Mouse (Mus musculus) MEL (cell line): ENCODE results near the gene Desi1. TPM values are rescaled to one million over a fixed set of nuclear protein-coding genes. Genes with fewer than 3 reads are reported as not detected.

ENCODE experiments used
- DNase-seq: peaks from one replicate; pipeline ENCODE4 v3.0.0; 2011; ENCODE audit warnings: low read depth, low spot score
- H3K27ac ChIP-seq: 2 replicates; pipeline ENCODE4 v1.5.1; 2012; ENCODE audit warnings: low read depth, mild to moderate bottlenecking, control low read depth, low read length, moderate library complexity; ENCODE audit not compliant: control insufficient read depth
- H3K27me3 ChIP-seq, 2 experiments: fragments of 150-350 bp in 1 of 2; sonication (generic) in 1 of 2; 2 replicates each; pipeline ENCODE4 v1.6.1; 2012; ENCODE audit warnings: low read length in 2 of 2, mild to moderate bottlenecking in 2 of 2, improper control_type of control experiment in 1 of 2, moderate library complexity in 1 of 2; ENCODE audit not compliant: insufficient read depth in 2 of 2, control insufficient read depth in 1 of 2
- H3K36me3 ChIP-seq, 2 experiments: 2 replicates each; pipeline ENCODE4 v1.6.1; 2012 to 2014; ENCODE audit warnings: low read length in 2 of 2, improper control_type of control experiment in 1 of 2, inconsistent platforms in 1 of 2, mild to moderate bottlenecking in 1 of 2; ENCODE audit not compliant: insufficient read depth in 2 of 2, control insufficient read depth in 1 of 2
- H3K4me1 ChIP-seq, 2 experiments: fragments of 150-350 bp in 1 of 2; sonication (generic) in 1 of 2; 2 replicates each; pipeline ENCODE4 v1.6.1; 2012; ENCODE audit warnings: low read length in 2 of 2, improper control_type of control experiment in 1 of 2, mild to moderate bottlenecking in 1 of 2; ENCODE audit not compliant: insufficient read depth in 2 of 2, control insufficient read depth in 1 of 2
- H3K4me3 ChIP-seq, 2 experiments: fragments of 150-350 bp in 1 of 2; sonication (generic) in 1 of 2; 2 replicates each; pipeline ENCODE4 v1.5.1; 2012; ENCODE audit warnings: low read depth in 2 of 2, low read length in 2 of 2, mild to moderate bottlenecking in 2 of 2, moderate library complexity in 2 of 2, control low read depth in 1 of 2, improper control_type of control experiment in 1 of 2; ENCODE audit not compliant: control insufficient read depth in 1 of 2, insufficient read depth in 1 of 2
- H3K79me2 ChIP-seq: 2 replicates; pipeline ENCODE4 v1.6.1; 2012; ENCODE audit warnings: mild to moderate bottlenecking, low read length, moderate library complexity; ENCODE audit not compliant: control insufficient read depth, poor library complexity, insufficient read depth
- H3K9ac ChIP-seq: 2 replicates; pipeline ENCODE4 v1.6.1; 2012; ENCODE audit warnings: low read depth, mild to moderate bottlenecking, control low read depth, low read length, moderate library complexity; ENCODE audit not compliant: control insufficient read depth, poor library complexity, severe bottlenecking
- H3K9me3 ChIP-seq: fragments of 150-350 bp; sonication (generic); replicated peaks from 2 replicates; pipeline ENCODE4 v1.6.1; 2012; ENCODE audit warnings: mild to moderate bottlenecking, low read length, improper control_type of control experiment, moderate library complexity; ENCODE audit not compliant: insufficient read depth
- CTCF ChIP-seq, 3 experiments: IDR thresholded peaks in 2 of 3; conservative IDR thresholded peaks in 1 of 3; 2 replicates each; pipeline ENCODE4 v1.5.1; 2011 to 2012; ENCODE audit warnings: low read length in 3 of 3, low read depth in 2 of 3, mild to moderate bottlenecking in 2 of 3, improper control_type of control experiment in 1 of 3, inconsistent platforms in 1 of 3, mixed read lengths in 1 of 3, moderate library complexity in 1 of 3; ENCODE audit not compliant: control insufficient read depth in 1 of 3, insufficient read depth in 1 of 3, poor library complexity in 1 of 3, severe bottlenecking in 1 of 3
- ELF1 ChIP-seq: IDR thresholded peaks from 2 replicates; pipeline ENCODE4 v1.6.1; 2014; ENCODE audit warnings: low read depth, mild to moderate bottlenecking, inconsistent platforms, low read length, improper control_type of control experiment, moderate library complexity
- EP300 ChIP-seq, 2 experiments: IDR thresholded peaks; 2 replicates each; pipeline ENCODE4 v1.6.1; 2011; ENCODE audit warnings: improper control_type of control experiment in 2 of 2, low read length in 2 of 2, low read depth in 1 of 2, mild to moderate bottlenecking in 1 of 2
- ETS1 ChIP-seq: IDR thresholded peaks from 2 replicates; pipeline ENCODE4 v1.6.1; 2012; ENCODE audit warnings: low read depth, mild to moderate bottlenecking, inconsistent platforms, low read length, improper control_type of control experiment, moderate library complexity
- GATA1 ChIP-seq: IDR thresholded peaks from 2 replicates; pipeline ENCODE4 v1.6.1; 2011; ENCODE audit warnings: low read depth, low read length, improper control_type of control experiment
- HCFC1 ChIP-seq: IDR thresholded peaks from 2 replicates; pipeline ENCODE4 v1.6.1; 2012; ENCODE audit warnings: low read depth, mild to moderate bottlenecking, inconsistent platforms, low read length, improper control_type of control experiment, moderate library complexity
- MAX ChIP-seq: IDR thresholded peaks from 2 replicates; pipeline ENCODE4 v1.6.1; 2011; ENCODE audit warnings: low read length, improper control_type of control experiment
- MXI1 ChIP-seq: IDR thresholded peaks from 2 replicates; pipeline ENCODE4 v1.6.1; 2011; ENCODE audit warnings: mild to moderate bottlenecking, low read depth, low read length, improper control_type of control experiment
- NELFE ChIP-seq: IDR thresholded peaks from 2 replicates; pipeline ENCODE4 v1.6.1; 2011; ENCODE audit warnings: low read depth, low read length, improper control_type of control experiment
- POLR2AphosphoS2 ChIP-seq: IDR thresholded peaks from 2 replicates; pipeline ENCODE4 v1.6.1; 2011; ENCODE audit warnings: low read length, improper control_type of control experiment
- RAD21 ChIP-seq: IDR thresholded peaks from 2 replicates; pipeline ENCODE4 v1.6.1; 2011; ENCODE audit warnings: mild to moderate bottlenecking, low read depth, low read length, improper control_type of control experiment
- SMC3 ChIP-seq: IDR thresholded peaks from 2 replicates; pipeline ENCODE4 v1.6.1; 2011; ENCODE audit warnings: low read depth, low read length, improper control_type of control experiment
- TBP ChIP-seq: IDR thresholded peaks from 2 replicates; pipeline ENCODE4 v1.8.0; 2011; ENCODE audit warnings: low read depth, low read length, improper control_type of control experiment
- USF2 ChIP-seq, 2 experiments: IDR thresholded peaks; 2 replicates each; pipeline ENCODE4 v1.6.1; 2011 to 2012; ENCODE audit warnings: improper control_type of control experiment in 2 of 2, low read length in 2 of 2, borderline replicate concordance in 1 of 2, inconsistent platforms in 1 of 2, low read depth in 1 of 2, mild to moderate bottlenecking in 1 of 2; ENCODE audit not compliant: insufficient read depth in 1 of 2
- ZC3H11A ChIP-seq: IDR thresholded peaks from 2 replicates; pipeline ENCODE4 v1.6.1; 2012; ENCODE audit warnings: low read depth, mild to moderate bottlenecking, inconsistent platforms, low read length, improper control_type of control experiment
- ZKSCAN1 ChIP-seq: IDR thresholded peaks from 2 replicates; pipeline ENCODE4 v1.6.1; 2012; ENCODE audit warnings: low read depth, mild to moderate bottlenecking, inconsistent platforms, low read length, improper control_type of control experiment, moderate library complexity
- ZNF384 ChIP-seq: IDR thresholded peaks from 2 replicates; pipeline ENCODE4 v1.6.1; 2012; ENCODE audit warnings: low read depth, mild to moderate bottlenecking, inconsistent platforms, low read length, improper control_type of control experiment
- polyA plus RNA-seq, 2 experiments: library from polyadenylated mRNA; stranded (reverse) in 1 of 2; unstranded in 1 of 2; fragments of >175 nt in 1 of 2; fragments of >200 nt in 1 of 2; gene quantifications; 2 replicates each; pipeline versions ENCODE4 v1.2.1 to v1.2.4; 2012; ENCODE audit warnings: low replicate concordance in 2 of 2, low read depth in 1 of 2; ENCODE audit not compliant: insufficient read length in 2 of 2, insufficient read depth in 1 of 2, missing spikeins in 1 of 2
- total RNA-seq: library from RNA; depleted of rRNA; stranded (reverse); fragments of 300-350 nt; gene quantifications from 2 replicates; pipeline ENCODE4 v1.2.3, GENCODE M21; 2012

Desi1 gene
- total and polyA plus RNA-seq, 3 experiments, result 26.3 to 116 TPM; not detected in 1

GRCm38 (mm10) chr15:81957598-81957997, 76.1 kb downstream of the Desi1 start:
- no peak overlapping the region for H3K9ac ChIP-seq
- no peak for DNase-seq
- H3K4me1 ChIP-seq, result peaks cover 0 to 11% of the 10 kb centered on the region in 2 experiments; a peak in 2 of 4 replicates
- H3K27ac ChIP-seq, result no peak overlapping the region
- H3K27me3 ChIP-seq, result no peaks in the 10 kb centered on the region
- peaks cover 6% of the 10 kb centered on the region; the same call in 1 of the 2 replicates for H3K79me2 ChIP-seq
- no peak overlapping the region for H3K4me3 ChIP-seq
- TF ChIP-seq ZKSCAN1, result no peak
- TF ChIP-seq POLR2AphosphoS2, result no peak
- no peak for TF ChIP-seq MXI1
- no peak for TF ChIP-seq ELF1
- TF ChIP-seq, all 39 proteins: peak for 0
- peaks cover 2 to 5% of the 10 kb centered on the region in 2 experiments; a peak in 3 of 4 replicates for H3K36me3 ChIP-seq
- no peaks in the 10 kb centered on the region for H3K9me3 ChIP-seq

DNA sequence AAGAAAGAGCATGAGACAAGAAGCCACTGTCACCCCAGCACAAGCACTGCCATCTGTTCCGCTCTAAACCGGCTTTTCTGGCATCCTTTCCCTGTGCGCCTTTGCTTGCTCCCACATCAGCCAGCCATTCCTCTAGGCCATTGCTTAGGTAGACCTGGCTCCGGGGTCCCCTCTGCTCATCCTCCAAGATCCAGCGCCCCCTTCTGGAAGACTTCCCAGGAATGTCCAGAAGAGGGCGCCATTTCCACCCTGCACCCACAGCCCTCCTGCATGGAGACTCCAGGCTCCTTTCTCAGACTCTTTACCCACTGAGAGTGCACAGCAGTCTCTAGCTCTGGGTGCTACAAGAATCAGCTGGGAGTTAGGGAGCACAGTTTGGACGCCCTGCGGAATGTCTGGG, 77.2 kb downstream of the Desi1 start:
- Histone ChIP-seq H3K27me3 (no peaks in the 10 kb centered on the region), H3K9ac (no peak overlapping the region), H3K36me3 (peaks cover 2 to 5% of the 10 kb centered on the region in 2 experiments; a peak in 3 of 4 replicates), H3K4me1 (peaks cover 0 to 11% of the 10 kb centered on the region in 2 experiments; a peak in 2 of 4 replicates), H3K4me3 (no peak overlapping the region), H3K27ac (no peak overlapping the region), H3K9me3 (no peaks in the 10 kb centered on the region)
- TF ChIP-seq CTCF (IDR thresholded peaks at IDR 0.05 in 2 of 3, conservative IDR thresholded peaks at IDR 0.05 in 1 of 3; ENCODE audit: control insufficient read depth in 1 of 3, insufficient read depth in 1 of 3, low read depth in 2 of 3, low read length in 3 of 3, poor library complexity in 1 of 3, severe bottlenecking in 1 of 3), result peak in 2 of 3 experiments; percentile 87 to 99
- TF ChIP-seq GATA1, result no peak
- peak; percentile 51; the same call in 1 of the 2 replicates for TF ChIP-seq ZC3H11A
- TF ChIP-seq RAD21, result peak; percentile 51
- peak; percentile 80 for TF ChIP-seq SMC3
- TF ChIP-seq, all 39 proteins: peak for 4
- peaks cover 6% of the 10 kb centered on the region; the same call in 1 of the 2 replicates for H3K79me2 ChIP-seq
- DNase-seq, result peak; percentile 73

- Histone ChIP-seq H3K9ac (no peak overlapping the region), H3K36me3 (peaks cover 2 to 5% of the 10 kb centered on the region in 2 experiments; a peak in 3 of 4 replicates), H3K9me3 (no peaks in the 10 kb centered on the region), H3K4me1 (peaks cover 0 to 11% of the 10 kb centered on the region in 2 experiments; a peak in 2 of 4 replicates), H3K27me3 (no peaks in the 10 kb centered on the region), H3K79me2 (peaks cover 4% of the 10 kb centered on the region; the same call in 1 of the 2 replicates), H3K4me3 (no peak overlapping the region), H3K27ac (no peak overlapping the region)
- no peak for TF ChIP-seq ZNF384
- TF ChIP-seq TBP, result no peak
- no peak for TF ChIP-seq NELFE
- no peak for TF ChIP-seq HCFC1
- TF ChIP-seq MAX, result no peak
- no peak for TF ChIP-seq USF2 (IDR thresholded peaks at IDR 0.05; ENCODE audit: borderline replicate concordance in 1 of 2, insufficient read depth in 1 of 2, low read depth in 1 of 2, low read length in 2 of 2)
- no peak for TF ChIP-seq ETS1
- no peak for TF ChIP-seq EP300 (IDR thresholded peaks at IDR 0.05; ENCODE audit: low read depth in 1 of 2, low read length in 2 of 2)
- no peak for DNase-seq
Observed at GRCm38 (mm10) chr15:81955414-81955813, 78.2 kb downstream of the Desi1 start.
